Mouse (Mus musculus): ENCODE measurements at regions not wholly inside any gene's neighbourhood (a gene's known extent, or its start where the extent isn't known, plus 50 kb on each side); places are given as distances from the start of the nearest gene placed in this dataset.

DNA sequence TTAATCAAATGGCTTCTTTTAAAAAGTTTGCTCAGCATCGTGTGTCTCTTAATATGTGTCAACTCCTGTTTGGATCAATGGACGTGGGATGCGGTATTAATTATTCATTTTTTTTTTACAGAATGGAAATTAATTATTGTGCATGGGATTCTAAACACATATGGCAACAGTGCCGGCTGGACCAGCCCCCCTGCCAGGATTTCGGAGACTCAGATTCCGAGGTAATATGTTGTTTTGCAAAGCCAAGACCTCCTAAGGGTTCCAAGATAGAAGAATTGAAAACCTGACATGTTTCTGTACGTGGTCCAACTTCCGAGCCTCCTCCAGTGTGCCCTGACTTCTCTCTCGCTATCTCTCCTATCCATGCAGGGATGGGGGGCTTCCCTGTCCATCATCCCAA is 170.4 kb downstream of the 3110018I06Rik start:
- ATAC-seq, result no peak

DNA sequence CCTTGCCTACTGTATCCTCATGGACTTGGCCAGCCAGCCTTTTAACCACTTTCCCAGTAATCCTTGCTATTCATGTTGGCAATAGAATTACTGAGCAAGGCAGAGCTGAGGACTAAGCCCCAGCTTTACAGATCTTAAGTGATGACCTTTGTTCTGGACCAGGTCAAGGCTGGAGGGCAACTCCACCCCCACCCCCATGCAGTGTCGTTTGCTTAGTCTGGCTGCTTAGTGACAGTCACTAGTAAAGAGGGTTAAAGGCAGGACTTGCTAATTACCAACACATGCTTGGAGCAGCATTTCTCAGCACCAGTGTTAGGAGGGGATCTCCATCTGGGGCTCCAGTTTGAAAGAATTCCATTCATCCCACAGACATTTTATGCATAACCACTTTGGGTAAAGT is 174.2 kb downstream of the 3110018I06Rik start:
- no peak for ATAC-seq

DNA sequence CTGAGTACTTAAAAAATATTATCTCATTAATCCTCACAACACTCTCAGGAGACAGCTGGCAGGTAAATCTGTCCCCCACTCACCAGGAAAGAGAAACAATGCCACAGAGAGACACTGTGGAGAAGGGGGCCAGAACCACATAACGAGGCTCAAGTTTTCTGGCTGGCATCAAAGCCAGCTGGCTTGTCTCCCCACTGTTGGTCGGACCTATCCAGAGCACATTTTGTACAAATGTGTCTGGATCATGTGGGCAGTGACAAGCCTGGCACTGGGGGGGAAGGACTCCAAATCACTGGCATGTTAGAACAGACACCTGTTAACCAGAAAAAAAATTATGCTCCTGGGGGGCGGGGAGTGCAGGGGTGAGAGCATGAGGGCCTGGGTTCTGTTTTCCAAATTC is 179.4 kb downstream of the 3110018I06Rik start:
- no peak for ATAC-seq

- ATAC-seq, result no peak
Observed at GRCm38 (mm10) chr12:107669046-107669445, 180.6 kb downstream of the 3110018I06Rik start.

- no peak for ATAC-seq
Observed at GRCm38 (mm10) chr12:107669450-107669849, 181.0 kb downstream of the 3110018I06Rik start.

DNA sequence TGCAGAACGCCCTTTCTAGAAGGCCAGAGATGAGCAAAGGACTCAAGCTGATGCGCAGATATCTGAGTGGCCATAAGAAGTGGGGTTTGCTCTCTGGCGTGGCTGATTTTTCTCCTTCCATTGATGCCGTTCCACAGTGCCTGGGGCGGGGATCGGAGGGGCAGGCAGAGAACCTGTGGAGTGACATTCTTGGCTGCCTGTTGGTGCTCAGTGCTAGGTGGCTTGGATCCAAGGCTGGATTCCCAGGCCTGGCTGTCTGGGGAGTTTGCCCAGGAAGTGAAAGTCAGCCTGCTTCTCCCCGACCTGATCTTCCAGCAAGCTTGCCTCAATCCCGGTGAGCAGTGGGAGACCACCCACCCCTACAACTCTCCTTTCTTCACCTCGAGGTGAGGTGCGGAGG is 181.5 kb downstream of the 3110018I06Rik start:
- no peak for ATAC-seq

DNA sequence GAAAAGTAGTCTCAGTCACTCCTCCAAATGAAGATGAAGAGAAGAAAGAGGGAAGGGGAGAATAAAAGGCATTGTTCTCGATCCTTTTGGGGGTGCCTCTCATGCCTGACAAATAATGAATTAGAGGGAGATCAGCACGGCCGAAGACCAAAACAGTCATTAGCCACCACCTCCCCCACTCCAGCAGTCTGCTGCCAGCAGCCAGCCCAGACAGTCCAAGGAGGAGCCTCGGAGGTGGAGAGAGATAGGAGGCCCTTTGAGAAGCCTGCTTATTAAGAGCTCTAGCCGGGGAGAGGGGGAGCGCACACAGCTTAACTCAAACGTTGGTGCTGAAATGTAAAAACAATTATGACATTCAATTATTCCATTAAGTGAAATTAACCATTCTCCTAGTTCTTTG is 188.6 kb downstream of the 3110018I06Rik start:
- ATAC-seq, result no peak

- ATAC-seq, result no peak
Observed at GRCm38 (mm10) chr12:107687447-107687846, 199.0 kb downstream of the 3110018I06Rik start.

- no peak for ATAC-seq
Observed at GRCm38 (mm10) chr12:107689418-107689817, 201.0 kb downstream of the 3110018I06Rik start.

- no peak for ATAC-seq
Observed at GRCm38 (mm10) chr12:107690061-107690460, 201.6 kb downstream of the 3110018I06Rik start.

- ATAC-seq, result no peak
Observed at GRCm38 (mm10) chr12:107693693-107694092, 205.3 kb downstream of the 3110018I06Rik start.

GRCm38 (mm10) chr12:107695014-107695413 is 206.6 kb downstream of the 3110018I06Rik start:
- ATAC-seq, result no peak

DNA sequence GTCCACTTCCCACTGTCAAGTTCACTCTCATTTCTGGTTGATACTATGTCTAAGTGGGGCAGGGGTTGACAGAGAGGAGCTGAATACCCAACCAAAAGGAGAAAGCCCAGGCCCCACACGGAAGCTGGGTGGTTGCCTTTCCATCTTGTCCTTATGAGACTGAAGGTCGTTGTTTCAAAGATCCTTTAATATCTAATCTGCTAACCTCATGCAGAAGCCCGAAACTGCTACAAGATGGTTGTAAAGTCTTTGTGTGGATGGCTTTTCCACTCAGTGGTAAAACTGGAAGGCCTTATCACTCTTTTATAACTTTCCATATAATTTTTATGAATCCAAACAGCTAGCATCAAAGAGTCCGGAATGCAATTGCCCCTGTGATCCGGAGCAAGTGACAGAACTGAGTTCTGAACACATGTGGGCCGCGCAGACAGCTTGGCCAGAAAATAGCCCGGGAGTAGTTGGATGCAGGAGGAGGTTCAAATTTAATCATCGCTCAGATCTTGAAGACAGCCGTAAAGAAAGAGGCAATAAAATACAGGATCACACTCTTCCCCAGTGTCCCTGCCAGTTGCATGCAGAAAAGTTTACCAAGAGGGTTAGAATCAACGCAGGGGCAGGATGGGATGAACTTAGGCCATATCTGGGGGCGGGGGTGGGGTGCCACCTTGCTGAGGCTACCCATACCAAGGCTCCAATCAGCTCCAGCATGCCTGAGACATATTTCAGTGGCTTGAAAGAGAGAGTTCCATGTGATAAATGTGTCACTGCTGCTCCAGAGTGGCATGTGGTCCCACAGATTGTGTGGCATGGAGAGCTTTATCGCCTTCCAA is 207.2 kb downstream of the 3110018I06Rik start:
- no peak for ATAC-seq

GRCm38 (mm10) chr12:107700317-107700716 is 211.9 kb downstream of the 3110018I06Rik start:
- no peak for ATAC-seq

GRCm38 (mm10) chr12:107700868-107701597 is 212.6 kb downstream of the 3110018I06Rik start:
- no peak for ATAC-seq

DNA sequence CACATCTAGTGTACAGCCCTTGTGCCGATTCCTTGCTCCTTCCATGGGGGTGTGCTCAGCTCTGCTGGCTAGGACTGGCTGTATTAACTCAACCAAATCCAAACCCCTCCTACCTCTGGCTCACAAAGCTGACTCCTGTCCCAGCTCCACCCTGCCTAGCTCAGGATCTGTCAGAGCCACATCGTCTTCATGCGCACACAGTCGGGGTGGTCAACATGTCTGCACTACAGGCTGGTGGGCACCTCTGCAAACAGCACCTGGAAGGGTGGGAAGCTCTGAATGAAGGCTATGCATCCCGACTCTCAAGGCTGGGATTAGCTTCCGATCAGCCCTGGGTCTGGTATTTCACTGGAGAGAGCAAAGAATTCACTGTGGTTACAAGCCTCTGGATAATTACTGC is 220.4 kb downstream of the 3110018I06Rik start:
- ATAC-seq, result no peak

DNA sequence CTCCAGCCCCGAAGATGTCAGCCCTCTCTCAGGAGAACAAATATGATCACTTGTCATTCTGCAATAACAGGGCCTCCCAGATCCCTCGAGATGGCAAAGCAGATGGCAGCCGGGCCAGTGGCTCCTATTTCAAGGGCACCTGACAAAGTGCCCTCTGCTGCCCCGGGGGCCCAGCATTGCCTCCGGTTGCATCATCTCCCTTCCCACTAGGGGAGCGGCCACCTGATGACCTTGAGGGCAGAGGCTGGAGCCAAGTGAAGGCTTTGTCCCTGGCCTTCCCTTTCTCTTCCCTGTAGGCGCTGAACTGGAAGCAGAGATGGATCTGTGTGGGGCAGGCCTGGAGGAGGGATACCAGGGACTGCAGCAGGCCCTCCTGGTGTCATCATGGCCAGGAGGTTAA is 222.6 kb downstream of the 3110018I06Rik start:
- ATAC-seq, result no peak

- ATAC-seq, result no peak
Observed at GRCm38 (mm10) chr12:107711675-107712074, 223.2 kb downstream of the 3110018I06Rik start.

GRCm38 (mm10) chr12:107713191-107713590 is 224.8 kb downstream of the 3110018I06Rik start:
- ATAC-seq, result no peak

DNA sequence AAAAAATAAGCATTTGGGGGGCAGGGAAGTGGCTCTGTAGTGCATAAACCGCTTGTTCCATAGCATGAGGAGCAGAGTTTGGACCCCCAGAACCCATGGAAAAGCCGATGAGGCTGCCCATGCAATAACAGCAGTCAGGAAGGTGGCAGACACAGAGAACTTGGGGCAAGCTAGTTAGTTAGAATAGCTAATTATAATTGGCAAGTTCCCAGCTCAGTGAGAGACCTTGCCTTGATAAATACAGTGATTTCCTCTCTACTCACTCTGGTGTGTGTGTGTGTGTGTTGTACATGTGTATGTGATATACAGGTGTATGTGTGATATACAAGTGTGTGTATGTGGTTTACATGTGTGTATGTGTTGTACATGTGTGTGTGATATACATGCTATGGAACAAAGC is 226.4 kb downstream of the 3110018I06Rik start:
- ATAC-seq, result no peak

GRCm38 (mm10) chr12:107715871-107716270 is 227.4 kb downstream of the 3110018I06Rik start:
- ATAC-seq, result no peak

GRCm38 (mm10) chr12:107720941-107721340 is 232.5 kb downstream of the 3110018I06Rik start:
- peak; percentile 97 for ATAC-seq

- no peak for ATAC-seq
Observed at GRCm38 (mm10) chr12:107723062-107723859, 234.8 kb downstream of the 3110018I06Rik start.
